Mouse (Mus musculus): ENCODE results near the gene Mum1. TPM values are rescaled to one million over a fixed set of nuclear protein-coding genes. Genes with fewer than 3 reads are reported as not detected.

The Mum1 gene
- 21.9 and 22.5 TPM in 2 replicates for polyA plus RNA-seq (2015; fragmentation: Nextera tagmentation; extraction: Ambion mirVana)

- under 1% methylated on average over 66 of the region's 75 CpGs for WGBS
These were observed at the start of gene Mum1 for GRCm38 (mm10) chr10:80226416-80227165. Mum1 (plus strand) TSS chr10:80226434.

GRCm38 (mm10) chr10:80177441-80178279, 48.6 kb upstream of the Mum1 start:
- TF ChIP-seq CTCF (IDR thresholded peaks at IDR 0.05; ENCODE audit: low read depth) = no peak
- H3K27ac ChIP-seq (ENCODE audit: low read depth, low read length) = no peak overlapping the region
- WGBS = 67% methylated on average over 7 of the region's 7 CpGs

More at GRCm38 (mm10) chr10:80226416-80227165, at the start of gene Mum1:
- peak; percentile 84 for TF ChIP-seq CTCF (IDR thresholded peaks at IDR 0.05; ENCODE audit: low read depth)
- H3K4me3 ChIP-seq (ENCODE audit: low read depth, low read length) = peak within 1 kb of the TSS; percentile 87
- no peaks in the 10 kb centered on the region; the same call in 1 of the 2 replicates for H3K4me1 ChIP-seq (replicated peaks; ENCODE audit: control insufficient read depth, insufficient read depth, low read length)
- H3K9me3 ChIP-seq (ENCODE audit: control insufficient read depth) = no peaks in the 10 kb centered on the region
- H3K4me2 ChIP-seq (replicated peaks; ENCODE audit: low read depth) = peak within 1 kb of the TSS; percentile 94
- peak within 1 kb of the TSS; percentile 81 for H3K9ac ChIP-seq (ENCODE audit: low read depth, low read length)
- peak; percentile 100 for ATAC-seq
- H3K27me3 ChIP-seq (replicated peaks; ENCODE audit: control insufficient read depth, insufficient read depth, low read length) = no peaks in the 10 kb centered on the region
- peak within 1 kb of the TSS; percentile 85 for H3K27ac ChIP-seq (ENCODE audit: low read depth, low read length)
- peaks cover 23% of the 10 kb centered on the region for H3K36me3 ChIP-seq (ENCODE audit: control insufficient read depth, insufficient read depth)

GRCm38 (mm10) chr10:80179068-80180051, 46.9 kb upstream of the Mum1 start, which contains the start of gene Efna2:
Efna2 (plus strand) TSS chr10:80179482.
- Histone ChIP-seq H3K4me1 (replicated peaks; ENCODE audit: control insufficient read depth, insufficient read depth, low read length) (no peaks in the 10 kb centered on the region), H3K4me3 (ENCODE audit: low read depth, low read length) (peak within 1 kb of the TSS; percentile 60), H3K9me3 (ENCODE audit: control insufficient read depth) (no peaks in the 10 kb centered on the region), H3K36me3 (ENCODE audit: control insufficient read depth, insufficient read depth) (no peaks in the 10 kb centered on the region), H3K27ac (ENCODE audit: low read depth, low read length) (no peak within 1 kb of the TSS), H3K4me2 (replicated peaks; ENCODE audit: low read depth) (peak within 1 kb of the TSS; percentile 86), H3K27me3 (replicated peaks; ENCODE audit: control insufficient read depth, insufficient read depth, low read length) (no peaks in the 10 kb centered on the region), H3K9ac (ENCODE audit: low read depth, low read length) (peak within 1 kb of the TSS; percentile 57)
- ATAC-seq = peak; percentile 14; the same call in 1 of the 2 replicates
- peak; percentile 22; the same call in 1 of the 2 replicates for TF ChIP-seq CTCF (IDR thresholded peaks at IDR 0.05; ENCODE audit: low read depth)
- 3% methylated on average over 55 of the region's 106 CpGs for WGBS

More at GRCm38 (mm10) chr10:80177441-80178279, 48.6 kb upstream of the Mum1 start:
- H3K9me3 ChIP-seq (ENCODE audit: control insufficient read depth) = no peaks in the 10 kb centered on the region
- 0 out of 2 replicates have a peak, but pooled peaks cover 3% of the 10 kb centered on the region for H3K36me3 ChIP-seq (ENCODE audit: control insufficient read depth, insufficient read depth)
- H3K4me1 ChIP-seq (replicated peaks; ENCODE audit: control insufficient read depth, insufficient read depth, low read length) = no peaks in the 10 kb centered on the region
- no peak overlapping the region for H3K4me3 ChIP-seq (ENCODE audit: low read depth, low read length)
- H3K9ac ChIP-seq (ENCODE audit: low read depth, low read length) = no peak overlapping the region
- no peak overlapping the region for H3K4me2 ChIP-seq (replicated peaks; ENCODE audit: low read depth)
- no peaks in the 10 kb centered on the region for H3K27me3 ChIP-seq (replicated peaks; ENCODE audit: control insufficient read depth, insufficient read depth, low read length)
- no peak for ATAC-seq

GRCm38 (mm10) chr10:80180288-80180687, 45.9 kb upstream of the Mum1 start:
- H3K9ac ChIP-seq (ENCODE audit: low read depth, low read length) = 0 out of 2 replicates have a peak overlapping the region, but pooled peaks have one; percentile 57
- WGBS = 50% methylated on average over 6 of the region's 6 CpGs
- peak overlapping the region; percentile 86 for H3K4me2 ChIP-seq (replicated peaks; ENCODE audit: low read depth)
- TF ChIP-seq CTCF (IDR thresholded peaks at IDR 0.05; ENCODE audit: low read depth) = no peak
- no peaks in the 10 kb centered on the region for H3K36me3 ChIP-seq (ENCODE audit: control insufficient read depth, insufficient read depth)
- no peaks in the 10 kb centered on the region for H3K9me3 ChIP-seq (ENCODE audit: control insufficient read depth)
- no peaks in the 10 kb centered on the region for H3K27me3 ChIP-seq (replicated peaks; ENCODE audit: control insufficient read depth, insufficient read depth, low read length)
- H3K27ac ChIP-seq (ENCODE audit: low read depth, low read length) = no peak overlapping the region
- peak overlapping the region; percentile 60 for H3K4me3 ChIP-seq (ENCODE audit: low read depth, low read length)
- no peak for ATAC-seq
- no peaks in the 10 kb centered on the region for H3K4me1 ChIP-seq (replicated peaks; ENCODE audit: control insufficient read depth, insufficient read depth, low read length)

GRCm38 (mm10) chr10:80180823-80181222, 45.4 kb upstream of the Mum1 start:
- Histone ChIP-seq H3K36me3 (ENCODE audit: control insufficient read depth, insufficient read depth) (no peaks in the 10 kb centered on the region), H3K4me2 (replicated peaks; ENCODE audit: low read depth) (no peak overlapping the region), H3K4me1 (replicated peaks; ENCODE audit: control insufficient read depth, insufficient read depth, low read length) (no peaks in the 10 kb centered on the region), H3K9ac (ENCODE audit: low read depth, low read length) (no peak overlapping the region), H3K27ac (ENCODE audit: low read depth, low read length) (no peak overlapping the region), H3K4me3 (ENCODE audit: low read depth, low read length) (no peak overlapping the region), H3K27me3 (replicated peaks; ENCODE audit: control insufficient read depth, insufficient read depth, low read length) (no peaks in the 10 kb centered on the region), H3K9me3 (ENCODE audit: control insufficient read depth) (no peaks in the 10 kb centered on the region)
- no peak for ATAC-seq
- TF ChIP-seq CTCF (IDR thresholded peaks at IDR 0.05; ENCODE audit: low read depth) = no peak
- WGBS = 61% methylated on average over 5 of the region's 5 CpGs
